Mouse (Mus musculus): ENCODE results near the gene Cdh3.

Gene Cdh3

GRCm38 (mm10) chr8:106527241-106528036 lies 16.7 kb downstream of the Cdh3 start:
- no peak for DNase-seq (ENCODE audit: low spot score in 2 of 2)

- no peak for DNase-seq (ENCODE audit: low spot score in 2 of 2)
Observed at GRCm38 (mm10) chr8:106528596-106529249, 18.0 kb downstream of the Cdh3 start.

- no peak for DNase-seq (ENCODE audit: low spot score in 2 of 2)
Observed at GRCm38 (mm10) chr8:106529885-106530482, 19.3 kb downstream of the Cdh3 start.

GRCm38 (mm10) chr8:106530566-106530965 lies 19.9 kb downstream of the Cdh3 start:
- no peak for DNase-seq (ENCODE audit: low spot score in 2 of 2)

GRCm38 (mm10) chr8:106533709-106534108 lies 23.0 kb downstream of the Cdh3 start:
- no peak for DNase-seq (ENCODE audit: low spot score in 2 of 2)

GRCm38 (mm10) chr8:106534449-106534848 lies 23.8 kb downstream of the Cdh3 start:
- DNase-seq (ENCODE audit: low spot score in 2 of 2), result peak in 1 of 2 experiments; percentile 52

GRCm38 (mm10) chr8:106535448-106535847 lies 24.8 kb downstream of the Cdh3 start:
- DNase-seq (ENCODE audit: low spot score in 2 of 2), result no peak

- no peak for DNase-seq (ENCODE audit: low spot score in 2 of 2)
Observed at GRCm38 (mm10) chr8:106539193-106539592, 28.5 kb downstream of the Cdh3 start.

- no peak for DNase-seq (ENCODE audit: low spot score in 2 of 2)
Observed at GRCm38 (mm10) chr8:106541002-106541401, 30.3 kb downstream of the Cdh3 start.

- no peak for DNase-seq (ENCODE audit: low spot score in 2 of 2)
Observed at GRCm38 (mm10) chr8:106543043-106543442, 32.4 kb downstream of the Cdh3 start.

GRCm38 (mm10) chr8:106545149-106545548 lies 34.5 kb downstream of the Cdh3 start:
- no peak for DNase-seq (ENCODE audit: low spot score in 2 of 2)

- no peak for DNase-seq (ENCODE audit: low spot score in 2 of 2)
Observed at GRCm38 (mm10) chr8:106546746-106547145, 36.1 kb downstream of the Cdh3 start.

- DNase-seq (ENCODE audit: low spot score in 2 of 2), result no peak
Observed at GRCm38 (mm10) chr8:106548366-106548936, 37.8 kb downstream of the Cdh3 start.

- no peak for DNase-seq (ENCODE audit: low spot score in 2 of 2)
Observed at GRCm38 (mm10) chr8:106550906-106551305, 40.2 kb downstream of the Cdh3 start.

- DNase-seq (ENCODE audit: low spot score in 2 of 2), result no peak
Observed at GRCm38 (mm10) chr8:106554011-106554410, 43.3 kb downstream of the Cdh3 start.

GRCm38 (mm10) chr8:106556068-106556645 lies 45.5 kb downstream of the Cdh3 start:
- DNase-seq (ENCODE audit: low spot score in 2 of 2), result no peak

- DNase-seq (ENCODE audit: low spot score in 2 of 2), result no peak
Observed at GRCm38 (mm10) chr8:106559844-106560243, 49.2 kb downstream of the Cdh3 start.

GRCm38 (mm10) chr8:106561097-106561865 lies 50.6 kb downstream of the Cdh3 start:
- peak; percentile 30 to 44 for DNase-seq (ENCODE audit: low spot score in 2 of 2)

- DNase-seq (ENCODE audit: low spot score in 2 of 2), result no peak
Observed at GRCm38 (mm10) chr8:106563691-106564182, 53.0 kb downstream of the Cdh3 start.

GRCm38 (mm10) chr8:106569006-106569405 lies 58.3 kb downstream of the Cdh3 start:
- DNase-seq (ENCODE audit: low spot score in 2 of 2), result no peak

- no peak for DNase-seq (ENCODE audit: low spot score in 2 of 2)
Observed at GRCm38 (mm10) chr8:106570386-106570785, 59.7 kb downstream of the Cdh3 start.

All from spleen, postnatal 14 days (tissue).